Mouse (Mus musculus): ENCODE results near the gene Srpr.

Srpr gene

GRCm38 (mm10) chr9:35199772-35200471 lies at the start of gene Srpr, which contains the start of gene Tirap:
Srpr (plus strand) TSS chr9:35200175.
Tirap (minus strand) TSS chr9:35200291.
- no peak for DNase-seq (ENCODE audit: low read depth, low spot score)

DNA sequence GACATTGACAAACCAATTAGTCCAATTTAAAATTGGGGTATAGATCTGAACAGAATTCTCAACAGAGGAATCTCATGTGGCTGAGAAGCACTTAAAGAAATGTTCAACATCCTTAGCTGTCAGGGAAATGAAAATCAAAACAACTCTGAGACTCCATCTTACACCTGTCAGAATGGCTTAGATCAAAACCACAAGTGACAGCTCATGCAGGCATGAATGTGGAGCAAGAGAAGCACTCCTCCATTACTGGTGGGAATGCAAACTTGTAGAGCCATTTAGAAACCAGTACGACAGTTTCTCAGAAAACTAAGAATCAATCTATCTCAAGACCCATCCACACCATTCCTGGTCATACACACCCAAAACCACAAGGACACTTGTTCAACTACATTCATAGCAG lies 47.1 kb upstream of the Srpr start:
- no peak for DNase-seq (ENCODE audit: low read depth, low spot score)

DNA sequence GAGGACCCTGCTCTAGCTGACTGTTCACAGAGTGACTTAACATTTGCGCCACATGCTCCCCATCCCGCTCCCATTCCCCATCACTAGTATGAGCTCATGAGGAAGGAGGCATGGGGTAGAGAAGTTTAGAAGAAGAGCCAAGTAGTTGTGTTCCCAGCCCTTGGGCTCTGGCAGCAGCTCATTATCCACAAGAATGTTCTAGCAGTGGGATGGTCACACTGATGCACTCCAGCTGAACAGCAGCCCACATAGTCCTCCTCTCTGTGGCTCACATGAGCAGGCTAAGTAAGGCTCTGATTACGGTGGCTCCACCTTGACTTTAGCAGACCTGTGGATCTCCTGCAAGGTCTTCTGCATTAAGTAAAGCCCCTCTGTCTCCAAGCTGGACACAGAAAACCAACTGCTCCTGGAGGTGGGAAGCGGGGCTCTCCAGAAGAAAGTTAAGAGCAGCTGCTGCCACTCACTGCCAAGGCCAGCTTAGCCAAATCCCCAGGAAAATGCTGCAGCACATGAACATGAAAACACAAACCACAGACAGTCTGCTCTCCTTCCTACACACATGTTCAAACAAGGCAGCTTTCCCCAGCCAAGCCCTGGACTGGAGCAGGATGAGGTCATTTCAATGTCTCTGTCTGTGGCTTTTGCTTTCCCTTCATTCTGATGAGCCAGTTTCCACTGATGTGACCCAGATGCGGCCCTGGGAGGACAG lies 43.8 kb upstream of the Srpr start:
- DNase-seq (ENCODE audit: low read depth, low spot score) = peak; percentile 27

GRCm38 (mm10) chr9:35156862-35157261 lies 43.1 kb upstream of the Srpr start:
- DNase-seq (ENCODE audit: low read depth, low spot score) = no peak

- DNase-seq (ENCODE audit: low read depth, low spot score) = no peak
Observed at GRCm38 (mm10) chr9:35158477-35158876, 41.5 kb upstream of the Srpr start.

- DNase-seq (ENCODE audit: low read depth, low spot score) = no peak
Observed at GRCm38 (mm10) chr9:35160662-35161061, 39.3 kb upstream of the Srpr start.

- DNase-seq (ENCODE audit: low read depth, low spot score) = no peak
Observed at GRCm38 (mm10) chr9:35161721-35162120, 38.3 kb upstream of the Srpr start.

GRCm38 (mm10) chr9:35163011-35163690 lies 36.8 kb upstream of the Srpr start:
- DNase-seq (ENCODE audit: low read depth, low spot score) = no peak

- no peak for DNase-seq (ENCODE audit: low read depth, low spot score)
Observed at GRCm38 (mm10) chr9:35164142-35164874, 35.7 kb upstream of the Srpr start.

DNA sequence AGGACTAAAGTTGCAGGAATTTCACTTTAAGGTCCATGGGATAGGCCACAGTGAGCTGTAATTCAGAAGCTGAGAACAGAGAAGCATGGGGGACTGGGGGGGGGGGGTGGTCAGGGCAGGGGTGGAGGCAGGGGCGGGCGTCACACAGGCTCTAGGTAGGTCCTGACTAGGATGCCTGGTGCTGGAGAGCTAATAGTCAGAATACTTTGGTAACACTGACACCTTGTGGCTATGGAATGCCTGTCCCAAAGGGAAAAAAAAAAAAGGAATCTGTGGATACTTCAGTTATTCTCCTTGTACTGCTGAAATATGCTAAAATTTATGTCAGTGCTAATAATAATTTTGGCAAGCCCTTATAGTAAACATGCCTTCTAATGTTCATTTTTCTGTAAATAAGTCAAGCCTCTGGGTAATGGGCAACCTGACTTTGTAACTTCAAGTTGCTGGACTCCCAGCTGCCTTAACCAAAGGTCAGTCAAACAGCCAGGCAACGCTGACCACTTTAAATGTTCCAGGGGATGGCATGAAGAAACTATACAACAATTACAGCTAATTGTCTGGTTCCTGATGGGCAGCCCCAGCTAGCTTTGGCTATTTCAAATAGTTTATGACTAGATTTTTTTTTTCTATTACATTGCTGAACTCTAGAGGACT lies 33.7 kb upstream of the Srpr start:
- peak; percentile 24 for DNase-seq (ENCODE audit: low read depth, low spot score)

DNA sequence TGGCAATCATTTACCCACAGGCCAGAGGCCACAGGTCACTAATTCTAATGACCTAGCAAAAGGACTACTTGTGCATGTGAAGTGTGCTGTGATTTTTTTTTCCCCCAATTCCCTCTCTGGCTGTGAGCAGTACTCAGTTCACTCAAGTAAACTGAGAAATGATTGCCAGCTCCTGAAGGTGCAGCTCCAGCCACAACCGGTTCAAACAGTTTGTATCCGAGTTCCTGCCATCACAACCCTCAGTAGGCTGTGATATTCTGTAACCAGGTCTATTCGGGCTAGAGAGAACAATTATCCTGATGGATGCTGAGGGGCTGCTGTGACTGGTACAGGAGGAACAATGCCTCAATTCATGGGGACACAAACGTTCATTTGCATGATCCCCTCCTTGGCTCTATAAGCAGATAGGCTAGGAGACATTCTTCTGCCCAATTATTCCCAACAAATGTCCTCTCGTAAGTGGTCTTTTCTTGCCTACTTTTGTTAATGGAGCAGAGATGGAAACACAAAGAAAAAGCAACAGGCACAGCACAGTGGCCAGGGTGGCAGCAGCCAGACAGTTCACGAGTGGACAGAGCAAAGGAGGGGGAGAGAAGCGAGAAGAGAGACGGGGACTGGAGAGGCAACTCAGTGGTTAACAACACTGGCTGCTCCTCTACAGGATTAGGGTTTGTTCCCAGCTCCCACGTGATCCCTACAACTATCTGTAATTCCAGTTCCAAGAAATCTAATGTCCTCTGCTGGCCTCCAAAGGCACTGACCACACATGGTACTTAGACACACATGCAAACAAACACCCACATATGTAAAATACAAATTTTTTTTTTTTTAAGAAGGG lies 33.0 kb upstream of the Srpr start:
- DNase-seq (ENCODE audit: low read depth, low spot score) = peak; percentile 55

- DNase-seq (ENCODE audit: low read depth, low spot score) = no peak
Observed at GRCm38 (mm10) chr9:35170071-35170470, 29.9 kb upstream of the Srpr start.

GRCm38 (mm10) chr9:35173331-35173730 lies 26.6 kb upstream of the Srpr start:
- DNase-seq (ENCODE audit: low read depth, low spot score) = no peak

- DNase-seq (ENCODE audit: low read depth, low spot score) = peak; percentile 97
Observed at GRCm38 (mm10) chr9:35175251-35176123, 24.5 kb upstream of the Srpr start, which contains the start of gene Dcps. Dcps (minus strand) TSS chr9:35176061.

- DNase-seq (ENCODE audit: low read depth, low spot score) = no peak
Observed at GRCm38 (mm10) chr9:35176124-35176659, 23.8 kb upstream of the Srpr start.

DNA sequence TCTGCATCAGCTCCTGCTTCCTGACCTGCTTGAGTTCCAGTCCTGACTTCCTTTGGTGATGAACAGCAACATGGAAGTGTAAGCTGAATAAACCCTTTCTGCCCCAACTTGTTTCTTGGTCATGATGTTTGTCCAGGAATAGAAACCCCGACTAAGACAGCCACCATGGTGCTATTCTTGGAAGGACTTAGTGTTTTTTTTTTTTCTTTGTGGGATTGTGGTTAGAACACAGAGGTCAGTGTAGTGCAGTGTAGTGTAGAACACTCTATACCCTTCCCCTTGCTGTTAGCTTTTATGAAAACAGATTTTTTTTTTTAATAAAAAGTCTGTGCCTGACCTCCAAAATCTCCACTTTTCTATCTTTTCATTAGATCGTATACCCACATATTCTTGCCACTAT lies 17.1 kb upstream of the Srpr start:
- DNase-seq (ENCODE audit: low read depth, low spot score) = no peak

DNA sequence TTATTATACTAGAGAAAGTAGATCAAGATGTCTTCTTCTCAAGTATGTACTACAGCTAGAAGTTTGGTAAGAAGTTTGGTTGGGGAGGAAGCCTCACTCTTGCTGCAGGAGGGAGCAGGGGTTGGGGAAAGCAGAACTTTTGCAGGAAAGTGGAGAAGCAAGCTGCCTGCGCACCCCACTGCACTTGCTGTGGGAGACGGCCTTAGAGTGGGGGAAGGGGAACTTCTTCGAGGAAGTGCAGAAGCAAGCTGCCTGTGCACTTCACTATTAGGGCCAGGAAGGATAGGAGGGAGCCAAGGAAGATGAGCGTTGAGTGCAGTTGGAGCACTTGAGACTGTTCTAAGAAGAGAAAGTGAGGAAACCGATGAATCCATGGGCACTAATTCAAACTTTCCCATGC lies 16.6 kb upstream of the Srpr start:
- DNase-seq (ENCODE audit: low read depth, low spot score) = no peak

- no peak for DNase-seq (ENCODE audit: low read depth, low spot score)
Observed at GRCm38 (mm10) chr9:35186430-35186829, 13.5 kb upstream of the Srpr start.

GRCm38 (mm10) chr9:35187351-35187903 lies 12.5 kb upstream of the Srpr start:
- no peak for DNase-seq (ENCODE audit: low read depth, low spot score)
